Mouse (Mus musculus) Muller cell, postnatal 12 days (primary cell): Measurements from ENCODE around the gene Abcd2.

Source experiments
- DNase-seq: peaks from one replicate; pipeline ENCODE4 v3.0.0-alpha.2; 2015; ENCODE audit errors: inconsistent ontology term

The Abcd2 gene

GRCm38 (mm10) chr15:91191412-91192222 is at the start of gene Abcd2:
Abcd2 (minus strand) TSS chr15:91191799.
- DNase-seq, result peak; percentile 82

GRCm38 (mm10) chr15:91240683-91241335 is 49.2 kb upstream of the Abcd2 start:
- no peak for DNase-seq

DNA sequence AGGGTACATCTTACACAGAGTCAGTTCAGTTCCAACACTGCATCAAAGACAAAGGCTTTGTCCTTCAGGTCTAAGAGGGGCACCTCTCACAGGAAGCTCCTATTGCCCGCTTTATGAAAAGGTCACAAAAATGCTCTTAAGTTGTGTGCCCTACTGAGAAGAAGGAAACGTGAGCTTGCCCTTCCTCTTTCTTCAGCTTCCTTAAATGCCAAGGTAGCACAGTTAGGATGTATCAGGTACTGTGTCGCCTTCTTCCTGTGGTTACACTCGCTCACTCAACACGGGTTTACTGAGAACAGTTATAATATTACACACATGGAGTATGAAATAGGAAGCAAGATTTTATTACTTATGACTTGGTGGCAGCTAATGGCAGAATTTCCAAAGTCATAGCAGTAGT is 45.7 kb upstream of the Abcd2 start:
- no peak for DNase-seq

- no peak for DNase-seq
Observed at GRCm38 (mm10) chr15:91206518-91206917, 14.9 kb upstream of the Abcd2 start.

DNA sequence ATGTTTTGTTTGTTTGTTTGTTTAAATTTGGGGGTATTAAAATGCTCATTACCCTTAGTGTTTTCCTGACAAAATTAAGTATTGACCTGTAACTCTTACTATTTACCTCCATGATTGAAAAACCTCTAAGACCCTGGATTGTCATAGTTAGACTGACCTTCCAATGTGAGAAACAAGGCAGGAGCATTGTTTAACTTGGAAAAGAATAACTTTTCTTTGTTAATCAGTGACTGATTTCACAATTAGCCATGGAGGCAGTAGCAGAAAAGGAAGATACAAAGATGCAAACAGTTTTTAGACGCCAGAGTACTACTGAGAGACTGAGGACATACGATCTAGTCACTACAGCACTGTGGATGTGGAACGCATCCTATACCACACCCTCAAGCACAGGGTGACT is 11.9 kb upstream of the Abcd2 start:
- DNase-seq, result no peak

GRCm38 (mm10) chr15:91202486-91202885 is 10.9 kb upstream of the Abcd2 start:
- no peak for DNase-seq

DNA sequence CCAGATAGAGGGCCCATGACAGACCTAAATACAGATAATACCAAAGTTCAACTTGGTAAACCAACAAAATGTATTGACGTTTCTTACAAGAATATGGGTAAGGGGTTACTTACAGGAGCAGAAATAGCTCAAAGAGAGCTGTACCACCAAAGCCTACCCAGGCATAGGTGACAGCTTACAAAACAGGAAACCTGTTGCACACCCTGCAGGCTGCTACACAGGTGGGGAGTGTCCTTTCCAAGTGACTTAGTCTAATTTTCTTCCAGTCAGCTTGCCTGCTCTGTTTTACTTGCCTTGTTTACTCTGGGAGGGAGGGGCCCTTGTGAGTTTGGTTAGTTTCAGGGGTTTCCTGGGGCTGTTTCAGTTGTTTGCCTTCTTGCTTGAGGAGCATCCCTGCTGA is 9.2 kb upstream of the Abcd2 start:
- no peak for DNase-seq

DNA sequence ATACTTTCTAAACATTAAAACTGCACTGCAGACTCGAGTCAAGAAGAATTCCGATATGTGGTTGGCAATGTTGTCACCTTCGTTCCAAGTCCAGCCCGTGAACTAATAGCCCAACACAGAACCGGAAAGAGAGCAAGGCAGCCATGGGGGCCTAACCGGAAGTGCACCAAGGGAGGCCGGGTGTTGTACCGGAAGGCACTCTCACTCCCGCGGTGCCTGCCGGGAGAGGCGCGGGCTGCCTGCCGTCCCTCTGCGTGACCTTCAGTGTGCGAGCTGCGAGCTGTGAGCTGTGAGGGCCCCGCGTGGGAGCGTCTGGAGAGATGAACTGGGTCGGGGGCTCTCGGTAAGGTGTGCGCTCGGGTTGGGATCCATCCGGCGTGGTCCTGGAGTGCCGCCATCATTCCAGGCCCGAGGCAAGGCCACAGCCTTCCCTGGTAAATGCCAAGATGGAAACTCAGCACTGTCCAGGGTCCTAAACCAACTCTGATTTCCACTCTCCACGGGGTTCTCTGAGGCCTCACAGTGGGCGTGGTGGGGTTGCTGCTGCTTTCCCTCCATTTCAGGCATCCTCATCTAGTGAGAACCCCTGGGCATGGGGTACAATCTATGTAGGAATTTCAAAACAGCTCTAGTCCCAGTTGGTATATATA is 7.8 kb upstream of the Abcd2 start, which contains the start of gene CN725425:
CN725425 (plus strand) TSS at position 239 of the 650 bp plus-strand sequence.
- no peak for DNase-seq

GRCm38 (mm10) chr15:91192223-91192598 is 612 bp upstream of the Abcd2 start:
- no peak for DNase-seq

DNA sequence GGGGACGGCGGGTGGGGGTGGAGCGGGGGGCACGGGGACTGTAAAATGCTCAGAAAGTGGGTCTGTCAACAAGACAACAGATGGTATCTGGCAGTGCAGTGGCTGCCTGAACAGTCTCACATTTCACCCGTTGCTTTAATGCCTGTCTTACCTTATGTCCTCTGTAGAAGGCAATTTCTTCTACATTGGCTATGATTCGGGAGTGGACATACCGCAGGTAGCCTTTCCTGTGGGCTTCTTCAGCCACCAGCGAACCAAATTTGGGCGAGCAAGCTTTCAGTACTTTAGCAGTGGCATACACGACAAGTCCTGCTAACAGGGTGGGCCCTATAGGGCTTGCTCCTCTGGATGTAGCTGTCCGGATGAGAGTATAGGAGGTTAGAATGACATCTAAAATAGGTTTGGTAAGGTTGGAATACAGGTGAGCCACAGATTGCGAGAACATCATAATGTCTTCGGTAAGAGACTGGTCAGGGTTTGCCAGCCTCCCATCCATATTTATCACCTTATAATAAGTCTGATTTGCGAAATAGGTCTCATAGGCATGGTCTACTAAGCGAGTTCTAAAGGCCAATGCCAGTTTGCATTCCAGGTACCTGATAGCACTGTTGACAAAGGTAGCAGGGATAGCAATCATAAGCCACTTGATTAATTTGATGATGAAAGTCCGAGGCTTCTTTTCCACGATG is 936 bp downstream of the Abcd2 start:
- DNase-seq, result no peak

- peak; percentile 24 for DNase-seq
Observed at GRCm38 (mm10) chr15:91190026-91190425, 1.6 kb downstream of the Abcd2 start.

GRCm38 (mm10) chr15:91186358-91186757 is 5.2 kb downstream of the Abcd2 start:
- DNase-seq, result no peak

DNA sequence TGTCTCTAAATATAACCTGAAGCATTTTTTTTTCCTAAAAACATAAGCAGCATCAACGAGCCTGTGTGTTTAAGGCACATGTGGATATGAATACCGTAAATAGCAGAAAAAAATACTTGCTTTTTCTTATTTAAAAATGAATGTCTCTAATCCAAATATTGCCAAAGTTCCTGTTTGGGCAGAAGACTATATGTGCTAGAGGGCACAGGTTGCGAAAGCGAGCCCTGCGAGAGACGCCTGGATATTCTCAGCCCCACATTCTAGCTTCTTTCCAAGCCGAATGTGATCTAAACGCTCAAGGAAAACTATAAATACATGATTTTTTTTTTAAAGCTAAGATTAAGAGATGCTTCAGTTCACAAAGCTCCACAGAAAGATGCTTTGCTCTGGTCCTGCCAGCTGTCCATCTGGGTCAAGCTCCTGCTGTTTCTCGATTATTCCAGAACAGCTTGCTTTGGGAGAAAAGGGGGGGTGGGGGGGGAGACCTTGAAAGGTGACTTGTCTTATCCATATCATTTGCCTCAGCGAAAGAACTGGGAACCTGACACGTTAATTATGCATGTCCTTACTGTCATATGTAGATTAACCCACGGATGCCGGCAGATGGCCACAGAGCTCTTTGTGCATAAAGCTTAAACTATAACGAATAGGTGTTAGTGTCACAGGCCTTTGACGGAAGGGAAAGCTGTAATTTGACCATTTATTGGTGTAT is 11.5 kb downstream of the Abcd2 start:
- no peak for DNase-seq

- no peak for DNase-seq
Observed at GRCm38 (mm10) chr15:91178656-91179314, 12.8 kb downstream of the Abcd2 start.

- peak; percentile 51 for DNase-seq
Observed at GRCm38 (mm10) chr15:91172193-91172592, 19.4 kb downstream of the Abcd2 start.

DNA sequence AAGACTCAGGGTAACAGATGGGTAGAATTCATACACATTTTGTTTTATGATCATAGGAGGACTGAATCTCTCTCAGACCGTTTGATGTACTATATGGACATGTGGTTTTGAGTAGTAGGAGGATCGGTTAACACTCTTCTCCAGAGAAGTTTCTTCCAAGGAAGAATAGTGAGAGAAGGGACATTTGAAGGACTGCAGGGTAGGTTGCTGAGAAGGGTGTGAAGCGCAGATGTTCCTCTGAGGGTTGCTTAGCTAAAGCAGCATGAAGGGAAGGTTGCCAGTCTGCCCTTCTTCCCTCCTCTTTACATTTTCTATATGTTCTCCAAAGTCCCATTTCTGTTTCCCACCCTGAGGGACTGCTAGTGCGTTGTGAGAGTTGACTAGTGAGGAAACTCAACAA is 20.3 kb downstream of the Abcd2 start:
- no peak for DNase-seq

- no peak for DNase-seq
Observed at GRCm38 (mm10) chr15:91170602-91171328, 20.8 kb downstream of the Abcd2 start.

DNA sequence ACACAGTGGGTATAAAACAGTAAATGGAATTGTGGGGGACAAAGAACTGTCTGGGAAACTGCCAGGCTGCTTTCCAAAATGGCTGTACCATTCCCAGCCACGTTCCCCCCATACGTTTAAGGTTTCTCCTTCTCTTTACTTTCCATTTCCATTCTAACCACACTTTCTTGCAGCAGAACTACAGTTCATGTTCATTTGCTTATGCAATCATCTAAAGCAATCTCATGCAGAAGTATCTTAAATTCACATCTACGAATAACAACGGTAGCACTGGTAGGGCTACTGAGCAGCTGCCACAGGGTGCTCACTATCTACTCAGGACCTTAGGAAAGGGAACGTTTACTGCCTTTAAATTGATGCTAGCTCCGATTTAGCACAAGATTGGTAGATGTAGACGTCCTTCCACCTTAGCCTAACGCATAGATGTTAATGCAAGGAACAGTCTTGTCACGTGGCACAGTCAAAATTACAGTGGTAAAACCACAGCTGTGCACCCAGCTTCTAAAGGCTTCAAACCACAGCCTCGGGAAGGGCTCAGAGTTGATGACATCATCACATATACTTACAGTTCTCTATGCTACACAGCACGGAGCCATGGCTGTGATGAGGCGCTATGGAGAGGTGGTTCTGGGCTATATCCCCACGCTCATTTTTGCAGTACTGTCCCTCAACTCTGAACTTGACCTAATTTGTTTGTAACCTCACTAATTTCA is 23.6 kb downstream of the Abcd2 start:
- no peak for DNase-seq

DNA sequence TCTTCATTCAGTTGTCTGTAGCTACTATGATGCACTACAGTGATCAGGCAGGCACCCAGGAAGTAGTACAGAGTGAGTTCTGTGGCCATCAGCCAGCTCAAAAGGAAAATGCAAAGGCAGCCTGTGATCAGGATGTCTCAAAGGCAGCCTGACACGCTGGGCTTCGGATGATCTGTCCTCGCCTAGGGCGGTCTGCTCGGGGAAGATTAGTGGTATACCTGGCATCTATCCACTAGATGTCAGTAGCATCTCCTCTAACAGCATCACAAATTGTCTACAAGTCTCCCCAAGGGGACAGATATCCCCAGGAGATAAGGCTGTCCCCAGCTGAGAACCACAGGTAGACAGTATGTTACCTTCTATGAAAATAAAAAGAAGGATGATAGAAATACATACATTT is 26.6 kb downstream of the Abcd2 start:
- DNase-seq, result peak; percentile 37

- DNase-seq, result no peak
Observed at GRCm38 (mm10) chr15:91163454-91163853, 28.1 kb downstream of the Abcd2 start.
